Mouse (Mus musculus) MEL (cell line): ENCODE results near the gene Haus3.

Experiments used
- CTCF ChIP-seq, 3 experiments: IDR thresholded peaks in 2 of 3; conservative IDR thresholded peaks in 1 of 3; 2 replicates each; pipeline ENCODE4 v1.5.1; 2011 to 2012; ENCODE audit warnings: low read length in 3 of 3, low read depth in 2 of 3, mild to moderate bottlenecking in 2 of 3, improper control_type of control experiment in 1 of 3, inconsistent platforms in 1 of 3, mixed read lengths in 1 of 3, moderate library complexity in 1 of 3; ENCODE audit not compliant: control insufficient read depth in 1 of 3, insufficient read depth in 1 of 3, poor library complexity in 1 of 3, severe bottlenecking in 1 of 3
- EP300 ChIP-seq, 2 experiments: IDR thresholded peaks; 2 replicates each; pipeline ENCODE4 v1.6.1; 2011; ENCODE audit warnings: improper control_type of control experiment in 2 of 2, low read length in 2 of 2, low read depth in 1 of 2, mild to moderate bottlenecking in 1 of 2
- JUND ChIP-seq: IDR thresholded peaks from 2 replicates; pipeline ENCODE4 v1.6.1; 2011; ENCODE audit warnings: low read depth, mild to moderate bottlenecking, improper control_type of control experiment, low read length
- MAX ChIP-seq: IDR thresholded peaks from 2 replicates; pipeline ENCODE4 v1.6.1; 2011; ENCODE audit warnings: low read length, improper control_type of control experiment
- MXI1 ChIP-seq: IDR thresholded peaks from 2 replicates; pipeline ENCODE4 v1.6.1; 2011; ENCODE audit warnings: mild to moderate bottlenecking, low read depth, low read length, improper control_type of control experiment
- MYC ChIP-seq: IDR thresholded peaks from 2 replicates; pipeline ENCODE4 v1.6.1; 2011; ENCODE audit warnings: low read depth, mild to moderate bottlenecking, low read length, improper control_type of control experiment, moderate library complexity
- POLR2A ChIP-seq, 2 experiments: IDR thresholded peaks; 2 replicates each; pipeline ENCODE4 v1.6.1; 2011 to 2012; ENCODE audit warnings: low read length in 2 of 2, mild to moderate bottlenecking in 2 of 2, control low read depth in 1 of 2, improper control_type of control experiment in 1 of 2, low read depth in 1 of 2, moderate library complexity in 1 of 2; ENCODE audit not compliant: control insufficient read depth in 1 of 2, insufficient read depth in 1 of 2, poor library complexity in 1 of 2
- POLR2AphosphoS5 ChIP-seq: IDR thresholded peaks from 2 replicates; pipeline ENCODE4 v1.6.1; 2012; ENCODE audit warnings: low read depth, borderline replicate concordance, mild to moderate bottlenecking, inconsistent platforms, low read length, moderate library complexity, mixed read lengths
- TAL1 ChIP-seq: IDR thresholded peaks from 2 replicates; pipeline ENCODE4 v1.6.1; 2012; ENCODE audit warnings: mild to moderate bottlenecking, inconsistent platforms, low read length, moderate library complexity, mixed read lengths
- UBTF ChIP-seq: IDR thresholded peaks from 2 replicates; pipeline ENCODE4 v1.6.1; 2012; ENCODE audit warnings: low read depth, mild to moderate bottlenecking, inconsistent platforms, low read length, improper control_type of control experiment, moderate library complexity, borderline replicate concordance; ENCODE audit not compliant: insufficient read depth
- USF1 ChIP-seq: IDR thresholded peaks from 2 replicates; pipeline ENCODE4 v1.6.1; 2014; ENCODE audit warnings: low read depth, mild to moderate bottlenecking, inconsistent platforms, low read length, improper control_type of control experiment, moderate library complexity

DNA sequence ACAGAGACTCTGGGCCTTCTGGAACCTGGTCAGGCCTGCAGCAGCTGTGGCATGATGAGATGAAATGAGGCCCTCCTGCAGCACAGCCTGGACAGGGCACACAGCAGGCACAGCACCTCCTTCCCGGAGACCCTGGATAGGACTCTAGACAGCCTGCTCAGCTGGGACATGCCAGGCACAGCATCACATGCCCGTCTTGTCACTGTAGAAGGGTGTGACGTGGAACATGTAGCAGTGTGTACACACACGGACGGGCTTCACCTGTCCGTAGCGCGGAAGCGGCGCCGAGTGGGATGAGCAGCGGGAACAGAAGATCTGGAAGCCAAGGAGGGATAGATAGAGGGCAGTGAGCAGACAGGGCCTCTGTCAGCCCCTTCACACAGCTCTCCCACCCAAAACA lies 26.5 kb upstream of the Haus3 start:
- TF ChIP-seq CTCF (IDR thresholded peaks at IDR 0.05 in 2 of 3, conservative IDR thresholded peaks at IDR 0.05 in 1 of 3; ENCODE audit: control insufficient read depth in 1 of 3, insufficient read depth in 1 of 3, low read depth in 2 of 3, low read length in 3 of 3, poor library complexity in 1 of 3, severe bottlenecking in 1 of 3) (no peak), POLR2AphosphoS5 (no peak), EP300 (IDR thresholded peaks at IDR 0.05; ENCODE audit: low read depth in 1 of 2, low read length in 2 of 2) (no peak), POLR2A (IDR thresholded peaks at IDR 0.05; ENCODE audit: control insufficient read depth in 1 of 2, insufficient read depth in 1 of 2, low read depth in 1 of 2, low read length in 2 of 2, poor library complexity in 1 of 2) (no peak), MAX (no peak), USF1 (no peak), TAL1 (no peak), JUND (no peak), MYC (no peak), MXI1 (no peak), UBTF (no peak)
